Mouse (Mus musculus): ENCODE results near the gene Acadsb. TPM values are rescaled to one million over a fixed set of nuclear protein-coding genes. Genes with fewer than 3 reads are reported as not detected.
"Not testable (repeated sequence)": the region's sequence is repeated elsewhere in the genome, so short reads cannot be mapped to it uniquely, and the experiment has no call there.

The Acadsb gene
- 100 to 1,000 TPM; 113 to 145 TPM for total RNA-seq (2021)
- long read RNA-seq, experiment 1, full-length matches to known transcripts = 20 of 31 reads
- long read RNA-seq, experiment 1, partial matches to known transcripts = 11 of 31 reads
- long read RNA-seq, experiment 1, other reads (novel, unspliced or antisense) = 0 of 31 reads
- long read RNA-seq, experiment 2, full-length matches to known transcripts = 23 of 36 reads
- long read RNA-seq, experiment 2, partial matches to known transcripts = 13 of 36 reads
- long read RNA-seq, experiment 2, other reads (novel, unspliced or antisense) = 0 of 36 reads

- intact Hi-C loops (cut with DNase I) = loop anchor here (5.0 kb wide), 2 partner anchors 38 to 147 kb away; partner anchors contain the start of gene Pstk
Measured at GRCm38 (mm10) chr7:131410416-131411058, at the start of gene Acadsb, which contains the start of gene Ikzf5. Acadsb (plus strand) TSS chr7:131410601. Ikzf5 (minus strand) TSS chr7:131410521.

GRCm38 (mm10) chr7:131362269-131362614, 48.2 kb upstream of the Acadsb start:
- DNase-seq = no peak
- intact Hi-C loops (cut with DNase I) = no loop called here

More at GRCm38 (mm10) chr7:131410416-131411058, at the start of gene Acadsb, which contains the start of gene Ikzf5:
- peak; percentile 98 to 99 for DNase-seq

GRCm38 (mm10) chr7:131362615-131363300, 47.6 kb upstream of the Acadsb start, which contains the start of gene 2310057M21Rik:
2310057M21Rik (minus strand) TSS chr7:131362759.
- intact Hi-C loops (cut with DNase I) = no loop called here
- peak; percentile 85 to 95 for DNase-seq

- intact Hi-C loops (cut with DNase I) = no loop called here
- DNase-seq = no peak
Measured at GRCm38 (mm10) chr7:131364131-131364530, 46.3 kb upstream of the Acadsb start.

GRCm38 (mm10) chr7:131370648-131371469, 39.5 kb upstream of the Acadsb start, which contains the start of gene Pstk:
Pstk (plus strand) TSS chr7:131371141.
- DNase-seq = peak; percentile 81 to 88
- intact Hi-C loops (cut with DNase I) = loop anchor here (5.0 kb wide), 1 partner anchor 41 kb away; the partner anchor contains the start of genes Acadsb and Ikzf5

- intact Hi-C loops (cut with DNase I) = loop anchor here (5.0 kb wide), 1 partner anchor 41 kb away; the partner anchor contains the start of genes Acadsb and Ikzf5
- no peak for DNase-seq
Measured at GRCm38 (mm10) chr7:131371470-131371860, 38.9 kb upstream of the Acadsb start.

- no peak for DNase-seq
- intact Hi-C loops (cut with DNase I) = loop anchor here (5.0 kb wide), 1 partner anchor 40 kb away; the partner anchor contains the start of genes Acadsb and Ikzf5
Measured at GRCm38 (mm10) chr7:131371880-131372651, 38.3 kb upstream of the Acadsb start.

- DNase-seq; intact Hi-C loops (cut with DNase I): not testable (repeated sequence)
Measured at GRCm38 (mm10) chr7:131391761-131392160, 18.6 kb upstream of the Acadsb start.

GRCm38 (mm10) chr7:131409321-131409987, 947 bp upstream of the Acadsb start:
- intact Hi-C loops (cut with DNase I) = no loop called here
- DNase-seq = no peak

GRCm38 (mm10) chr7:131409988-131410385, 414 bp upstream of the Acadsb start:
- DNase-seq = peak in 1 of 2 experiments; percentile 9
- intact Hi-C loops (cut with DNase I) = loop anchor here (5.0 kb wide), 2 partner anchors 38 to 147 kb away; partner anchors contain the start of gene Pstk

- DNase-seq = no peak
- intact Hi-C loops (cut with DNase I) = loop anchor here (5.0 kb wide), 2 partner anchors 39 to 146 kb away; partner anchors contain the start of gene Pstk
Measured at GRCm38 (mm10) chr7:131411221-131411940, 980 bp downstream of the Acadsb start.

GRCm38 (mm10) chr7:131411941-131412270, 1.5 kb downstream of the Acadsb start:
- no peak for DNase-seq
- intact Hi-C loops (cut with DNase I) = loop anchor here (5.0 kb wide), 2 partner anchors 40 to 145 kb away; partner anchors contain the start of gene Pstk

GRCm38 (mm10) chr7:131416742-131417141, 6.3 kb downstream of the Acadsb start:
- DNase-seq; intact Hi-C loops (cut with DNase I): not testable (repeated sequence)

- intact Hi-C loops (cut with DNase I) = no loop called here
- no peak for DNase-seq
Measured at GRCm38 (mm10) chr7:131417605-131418004, 7.2 kb downstream of the Acadsb start.

- intact Hi-C loops (cut with DNase I) = no loop called here
- DNase-seq = no peak
Measured at GRCm38 (mm10) chr7:131424912-131425311, 14.5 kb downstream of the Acadsb start.

- intact Hi-C loops (cut with DNase I) = no loop called here
Measured at GRCm38 (mm10) chr7:131427331-131427730, 16.9 kb downstream of the Acadsb start.

GRCm38 (mm10) chr7:131432244-131432643, 21.8 kb downstream of the Acadsb start:
- intact Hi-C loops (cut with DNase I) = loop anchor here (10.0 kb wide), 1 partner anchor 453 kb away; no protein-coding TSS in a partner anchor
- DNase-seq = no peak

More at GRCm38 (mm10) chr7:131427331-131427730, 16.9 kb downstream of the Acadsb start:
- no peak for DNase-seq

- intact Hi-C loops (cut with DNase I) = loop anchor here (10.0 kb wide), 1 partner anchor 451 kb away; no protein-coding TSS in a partner anchor
- DNase-seq = no peak
Measured at GRCm38 (mm10) chr7:131434276-131434675, 23.9 kb downstream of the Acadsb start.

All from gastrocnemius, postnatal 36 days (tissue).